Mouse (Mus musculus) stomach, postnatal 0 days (tissue): ENCODE data around the gene Arfgap2.

Experiments used
- CTCF ChIP-seq: IDR thresholded peaks from 2 replicates; pipeline ENCODE4 v1.5.1; 2016; ENCODE audit warnings: antibody characterized with exemption, low read depth, mild to moderate bottlenecking, moderate library complexity
- EP300 ChIP-seq: optimal IDR thresholded peaks from 2 replicates; pipeline ENCODE3; 2016; ENCODE audit warnings: antibody characterized with exemption

DNA sequence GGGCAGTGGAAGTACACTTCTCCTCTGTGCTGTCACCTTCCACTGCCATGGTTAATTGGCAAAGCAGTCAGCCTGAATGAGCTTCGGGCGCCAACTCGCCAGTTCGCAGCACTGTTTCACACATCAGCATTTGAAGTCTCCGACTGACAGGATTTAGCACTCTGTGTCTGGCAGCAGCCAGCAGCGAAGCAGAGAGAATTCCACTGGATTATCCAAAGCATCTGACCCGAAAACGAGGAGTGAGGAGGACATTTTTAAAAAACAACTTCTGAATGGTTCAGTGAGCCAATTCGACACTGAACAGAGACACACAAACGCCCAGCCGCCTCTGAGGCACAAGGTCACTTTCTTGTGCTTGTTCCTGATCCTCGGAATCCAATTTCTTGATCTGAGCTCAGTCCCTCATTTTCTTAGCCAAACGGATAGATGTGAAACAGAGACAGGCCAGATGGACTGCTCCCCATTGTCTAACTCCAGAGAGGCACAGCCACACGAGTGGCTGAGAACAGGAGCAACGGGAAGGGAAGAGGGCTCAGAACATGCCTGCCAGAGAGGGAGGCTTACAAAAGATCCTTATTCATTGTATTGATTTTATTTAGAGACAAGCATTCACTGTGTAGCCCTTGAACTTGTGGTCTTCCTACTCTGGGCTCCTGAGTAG, 60.1 kb downstream of the Arfgap2 start:
- TF ChIP-seq CTCF (no peak), EP300 (no peak)
